Mouse (Mus musculus) limb, embryonic 13.5 days (tissue): ENCODE measurements around the gene Zfp850. TPM values are rescaled to one million over a fixed set of nuclear protein-coding genes. Genes with fewer than 3 reads are reported as not detected.
"Not testable (repeated sequence)": the region's sequence is repeated elsewhere in the genome, so short reads cannot be mapped to it uniquely, and the experiment has no call there.

Source experiments
- ATAC-seq: fragments of 200-750 bp; cut with Nextera tagmentation; 2 replicates; pipeline ENCODE4 v1.8.0; 2017; ENCODE audit warnings: low read depth, moderate number of reproducible peaks, moderate TSS enrichment; ENCODE audit not compliant: low FRiP score
- H3K27ac ChIP-seq: fragments of 300-500 bp; sonication (generic); 2 replicates; pipeline ENCODE4 v1.5.1; 2015; ENCODE audit warnings: inconsistent platforms, mild to moderate bottlenecking, moderate library complexity
- H3K27me3 ChIP-seq: fragments of 300-500 bp; sonication (generic); 2 replicates; pipeline ENCODE4 v1.6.1; 2015; ENCODE audit warnings: mild to moderate bottlenecking, inconsistent platforms
- H3K36me3 ChIP-seq: fragments of 300-500 bp; sonication (generic); 2 replicates; pipeline ENCODE4 v1.6.1; 2015; ENCODE audit warnings: inconsistent platforms, mild to moderate bottlenecking, moderate library complexity
- H3K4me1 ChIP-seq: fragments of 300-500 bp; sonication (generic); 2 replicates; pipeline ENCODE4 v1.6.1; 2015; ENCODE audit warnings: inconsistent platforms
- H3K4me2 ChIP-seq: fragments of 300-500 bp; sonication (generic); replicated peaks from 2 replicates; pipeline ENCODE4 v1.6.1; 2015; ENCODE audit warnings: inconsistent platforms, mild to moderate bottlenecking, moderate library complexity
- H3K4me3 ChIP-seq: fragments of 300-500 bp; sonication (generic); 2 replicates; pipeline ENCODE4 v1.5.1; 2015; ENCODE audit warnings: moderate library complexity, mild to moderate bottlenecking, inconsistent platforms
- H3K9ac ChIP-seq: fragments of 300-500 bp; sonication (generic); 2 replicates; pipeline ENCODE4 v1.6.1; 2015; ENCODE audit warnings: mild to moderate bottlenecking, inconsistent platforms
- H3K9me3 ChIP-seq: fragments of 300-500 bp; sonication (generic); 2 replicates; pipeline ENCODE4 v1.6.1; 2016; ENCODE audit warnings: inconsistent platforms
- WGBS: fragments of 180-500 bp; shearing (Covaris S2); methylation state at CpG from one replicate; pipeline ENCODE4 v1.1.7; 2015; 5-methylcytosine and 5-hydroxymethylcytosine counted together
- polyA plus RNA-seq: library from polyadenylated mRNA; unstranded; fragments of >200 nt; fragmentation: Nextera tagmentation; extraction: Ambion mirVana; gene quantifications from 2 replicates; pipeline ENCODE4 v1.2.1, GENCODE M21; 2015

Zfp850 gene
- polyA plus RNA-seq, 1 experiment from 2014 or later, result 5.2 TPM

DNA sequence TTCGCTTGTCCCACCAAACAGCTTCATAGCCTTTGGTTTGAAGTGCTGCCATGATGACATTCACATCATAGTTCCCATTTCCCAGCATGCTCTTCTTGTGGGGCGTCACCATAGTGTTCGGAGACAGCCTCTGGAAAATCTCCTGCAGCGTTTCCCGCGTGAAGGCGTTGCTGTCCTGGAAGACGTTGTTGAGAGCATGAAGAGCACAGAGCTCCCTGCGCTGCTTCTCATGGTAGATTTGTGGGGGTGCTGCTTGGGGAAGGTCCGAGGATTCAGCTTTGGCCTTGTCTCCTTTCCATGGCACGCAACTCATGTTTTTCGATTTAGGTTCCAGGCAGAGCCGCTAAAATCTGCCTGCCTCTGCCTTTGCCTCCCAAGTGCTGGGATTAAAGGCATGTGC, 64.5 kb downstream of the Zfp850 start:
- H3K4me2 ChIP-seq, H3K27ac ChIP-seq, H3K27me3 ChIP-seq, H3K9ac ChIP-seq, H3K4me1 ChIP-seq, H3K36me3 ChIP-seq, H3K9me3 ChIP-seq, H3K4me3 ChIP-seq, ATAC-seq: not testable (repeated sequence)
- 93% methylated on average over 13 of the region's 13 CpGs for WGBS

DNA sequence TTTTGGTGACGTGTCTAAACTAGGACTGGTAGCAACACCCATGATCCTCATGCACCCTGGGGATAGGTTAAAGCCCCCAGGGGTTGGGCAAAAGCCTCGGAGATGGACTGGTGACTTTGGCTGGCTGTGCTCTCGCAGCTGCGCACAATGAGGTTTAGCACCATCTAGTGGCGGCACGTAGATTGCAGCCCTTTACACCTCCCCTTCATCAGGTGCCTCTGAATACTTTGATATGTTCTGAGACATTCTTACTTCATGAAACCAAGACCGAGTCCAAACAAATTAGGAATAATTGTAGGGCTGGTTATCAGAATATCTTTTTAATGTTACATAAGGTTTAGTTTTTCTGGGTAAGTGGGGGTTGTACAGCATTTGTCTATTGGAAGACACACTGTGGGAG, 72.0 kb downstream of the Zfp850 start:
- not testable (repeated sequence) for H3K27me3 ChIP-seq, H3K27ac ChIP-seq, H3K4me1 ChIP-seq, H3K36me3 ChIP-seq, ATAC-seq, H3K9ac ChIP-seq, H3K4me2 ChIP-seq, H3K9me3 ChIP-seq, H3K4me3 ChIP-seq
- WGBS, result 47% methylated on average over 6 of the region's 7 CpGs

Other genes starting within 250 kb of the Zfp850 start
- 2.7 TPM in 2 replicates for gene Zfp626, start 206.9 kb downstream of the Zfp850 start, polyA plus RNA-seq
- gene Zfp59, start 175.5 kb downstream of the Zfp850 start, polyA plus RNA-seq, result 9.1 and 10.2 TPM in 2 replicates
- 3.4 and 3.6 TPM in 2 replicates for gene Zfp607a, start 156.6 kb downstream of the Zfp850 start, polyA plus RNA-seq
- 10.0 and 12.0 TPM in 2 replicates for gene Zfp974, start 84.7 kb downstream of the Zfp850 start, polyA plus RNA-seq
- 23.8 and 24.2 TPM in 2 replicates for gene Zfp780b, start 34.9 kb downstream of the Zfp850 start, polyA plus RNA-seq
- 340 and 343 TPM in 2 replicates for gene Psmc4, start 36.0 kb upstream of the Zfp850 start, polyA plus RNA-seq
- 0.37 and 0.74 TPM in 2 replicates for gene Fcgbp, start 57.1 kb upstream of the Zfp850 start, polyA plus RNA-seq
- gene 9530053A07Rik, start 115.4 kb upstream of the Zfp850 start, polyA plus RNA-seq, result 0.03 TPM in 1 of 2 replicates, not detected in the other
- gene Fbl, start 155.6 kb upstream of the Zfp850 start, polyA plus RNA-seq, result 142 and 151 TPM in 2 replicates
- 15.0 and 16.0 TPM in 2 replicates for gene Dyrk1b, start 165.4 kb upstream of the Zfp850 start, polyA plus RNA-seq